Mouse (Mus musculus): Measurements from ENCODE around the gene Abca4. TPM values are rescaled to one million over a fixed set of nuclear protein-coding genes. Genes with fewer than 3 reads are reported as not detected.
"Not testable (repeated sequence)": the region's sequence is repeated elsewhere in the genome, so short reads cannot be mapped to it uniquely, and the experiment has no call there.

Abca4 gene
- total RNA-seq, 2 experiments from 2014 or later: 2.9 to 3.2 TPM

- DNase-seq (ENCODE audit: low spot score in 2 of 2): no peak
- intact Hi-C loops (cut with DNase I): no loop called here
Observed at GRCm38 (mm10) chr3:122202307-122202732, 158.1 kb downstream of the Abca4 start.

- intact Hi-C loops (cut with DNase I): no loop called here
- no peak for DNase-seq (ENCODE audit: low spot score in 2 of 2)
Observed at GRCm38 (mm10) chr3:122203675-122204329, 159.6 kb downstream of the Abca4 start.

DNA sequence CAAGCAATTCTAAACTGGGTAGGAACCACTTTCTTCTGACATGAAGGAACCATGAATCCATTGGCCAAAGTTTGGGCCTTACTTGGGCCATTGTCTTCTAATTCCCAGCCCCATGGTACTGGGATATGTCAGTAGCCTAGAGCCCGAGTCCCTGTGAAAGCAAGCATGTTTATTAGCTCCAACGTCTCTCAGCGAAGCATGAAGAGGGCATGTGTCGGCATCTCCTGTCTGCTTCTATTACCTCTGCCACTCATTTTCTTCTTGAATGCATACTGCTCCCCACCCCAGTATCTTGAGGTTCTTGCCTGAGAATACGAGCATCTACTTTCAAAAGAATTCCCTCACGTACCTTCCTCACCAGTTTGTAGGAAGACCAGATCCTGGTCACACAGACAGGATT lies 161.5 kb downstream of the Abca4 start:
- DNase-seq (ENCODE audit: low spot score in 2 of 2): no peak
- intact Hi-C loops (cut with DNase I): no loop called here

GRCm38 (mm10) chr3:122206279-122207070 lies 162.2 kb downstream of the Abca4 start:
- intact Hi-C loops (cut with DNase I): no loop called here
- no peak for DNase-seq (ENCODE audit: low spot score in 2 of 2)

DNA sequence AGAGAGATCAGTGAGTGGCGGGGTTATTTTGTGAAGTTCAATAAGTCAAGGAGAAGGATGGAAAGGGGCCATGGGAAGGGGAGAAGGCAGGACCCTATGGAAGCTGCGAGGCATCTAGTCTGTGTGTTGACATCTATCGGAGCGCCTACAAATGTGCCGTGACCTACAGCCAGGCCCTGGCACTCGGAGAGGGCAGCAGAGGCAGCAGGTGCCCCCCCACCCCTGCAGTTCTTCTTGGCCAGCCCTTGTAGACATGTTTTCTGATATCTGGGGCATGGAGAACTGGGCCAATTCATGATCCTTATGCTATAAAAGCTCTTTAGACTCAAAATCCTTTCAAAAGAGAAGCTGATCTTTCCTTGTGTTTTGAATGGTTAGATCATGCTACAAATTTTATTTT lies 163.5 kb downstream of the Abca4 start:
- no peak for DNase-seq (ENCODE audit: low spot score in 2 of 2)
- intact Hi-C loops (cut with DNase I): no loop called here

GRCm38 (mm10) chr3:122208296-122209225 lies 164.3 kb downstream of the Abca4 start:
- DNase-seq (ENCODE audit: low spot score in 2 of 2): no peak
- intact Hi-C loops (cut with DNase I): no loop called here

GRCm38 (mm10) chr3:122209511-122209910 lies 165.3 kb downstream of the Abca4 start:
- intact Hi-C loops (cut with DNase I): no loop called here
- DNase-seq (ENCODE audit: low spot score in 2 of 2): no peak

- no peak for DNase-seq (ENCODE audit: low spot score in 2 of 2)
- intact Hi-C loops (cut with DNase I): no loop called here
Observed at GRCm38 (mm10) chr3:122210434-122210833, 166.2 kb downstream of the Abca4 start.

GRCm38 (mm10) chr3:122210846-122211245 lies 166.6 kb downstream of the Abca4 start:
- intact Hi-C loops (cut with DNase I): no loop called here
- no peak for DNase-seq (ENCODE audit: low spot score in 2 of 2)

- intact Hi-C loops (cut with DNase I): no loop called here
- DNase-seq (ENCODE audit: low spot score in 2 of 2): no peak
Observed at GRCm38 (mm10) chr3:122211446-122212125, 167.3 kb downstream of the Abca4 start.

GRCm38 (mm10) chr3:122221240-122222036 lies 177.2 kb downstream of the Abca4 start:
- intact Hi-C loops (cut with DNase I): no loop called here
- DNase-seq (ENCODE audit: low spot score in 2 of 2): no peak

GRCm38 (mm10) chr3:122226972-122227371 lies 182.7 kb downstream of the Abca4 start:
- intact Hi-C loops (cut with DNase I); DNase-seq (ENCODE audit: low spot score in 2 of 2): not testable (repeated sequence)

Other genes with a start within 250 kb of the Abca4 start
- gene Abcd3, start 229.1 kb upstream of the Abca4 start, total RNA-seq (2021): 10 to 100 TPM; 61.5 to 62.8 TPM
- gene Arhgap29, start 91.9 kb upstream of the Abca4 start, total RNA-seq (2021): 10 to 100 TPM; 26.3 to 28.2 TPM
- gene Gclm, start 201.1 kb downstream of the Abca4 start, total RNA-seq (2021): 10 to 100 TPM; 59.3 to 65.2 TPM
- 10 to 100 TPM; 23.0 to 27.4 TPM for gene Dnttip2, start 229.9 kb downstream of the Abca4 start, total RNA-seq (2021)
- 10 to 100 TPM; 15.1 to 16.2 TPM for gene Bcar3, start 249.7 kb downstream of the Abca4 start, total RNA-seq (2021)